Mouse (Mus musculus): ENCODE measurements around the gene Raly. TPM values are rescaled to one million over a fixed set of nuclear protein-coding genes. Genes with fewer than 3 reads are reported as not detected.
A peak's percentile ranks its signal among the peaks of the same experiment; 100 is the strongest.

The Raly gene
- polyA plus RNA-seq, 1 experiment, result 198 TPM

GRCm38 (mm10) chr2:154754068-154754560, 36.8 kb upstream of the Raly start:
- 95% methylated on average over 2 of the region's 2 CpGs for WGBS
- H3K27ac ChIP-seq (ENCODE audit: insufficient read depth, low read length), result no peak overlapping the region
- H3K27me3 ChIP-seq (ENCODE audit: control insufficient read depth, insufficient read depth, low read length), result no peaks in the 10 kb centered on the region
- no peak for DNase-seq
- no peak overlapping the region for H3K4me3 ChIP-seq (replicated peaks; ENCODE audit: insufficient read depth, low read depth, low read length)
- TF ChIP-seq CTCF (IDR thresholded peaks at IDR 0.05; ENCODE audit: borderline replicate concordance, insufficient read depth, low read depth, low read length) (no peak), POLR2A (IDR thresholded peaks at IDR 0.05; ENCODE audit: borderline replicate concordance, insufficient read depth, low read length) (no peak)
- no peaks in the 10 kb centered on the region for H3K4me1 ChIP-seq (ENCODE audit: control insufficient read depth, insufficient read depth, low read length)

GRCm38 (mm10) chr2:154755791-154756190, 35.1 kb upstream of the Raly start:
- H3K4me1 ChIP-seq (ENCODE audit: control insufficient read depth, insufficient read depth, low read length), result no peaks in the 10 kb centered on the region
- H3K27me3 ChIP-seq (ENCODE audit: control insufficient read depth, insufficient read depth, low read length), result no peaks in the 10 kb centered on the region
- TF ChIP-seq CTCF (IDR thresholded peaks at IDR 0.05; ENCODE audit: borderline replicate concordance, insufficient read depth, low read depth, low read length), result peak; percentile 36; the same call in 1 of the 2 replicates
- no peak for TF ChIP-seq POLR2A (IDR thresholded peaks at IDR 0.05; ENCODE audit: borderline replicate concordance, insufficient read depth, low read length)
- 74% methylated on average over 6 of the region's 6 CpGs for WGBS
- H3K4me3 ChIP-seq (replicated peaks; ENCODE audit: insufficient read depth, low read depth, low read length), result no peak overlapping the region
- no peak overlapping the region for H3K27ac ChIP-seq (ENCODE audit: insufficient read depth, low read length)
- no peak for DNase-seq

GRCm38 (mm10) chr2:154757691-154758090, 33.2 kb upstream of the Raly start:
- DNase-seq, result no peak
- H3K4me3 ChIP-seq (replicated peaks; ENCODE audit: insufficient read depth, low read depth, low read length), result no peak overlapping the region
- no peaks in the 10 kb centered on the region for H3K27me3 ChIP-seq (ENCODE audit: control insufficient read depth, insufficient read depth, low read length)
- TF ChIP-seq POLR2A (IDR thresholded peaks at IDR 0.05; ENCODE audit: borderline replicate concordance, insufficient read depth, low read length), result no peak
- no peak overlapping the region for H3K27ac ChIP-seq (ENCODE audit: insufficient read depth, low read length)
- WGBS, result 90% methylated on average over 5 of the region's 5 CpGs
- H3K4me1 ChIP-seq (ENCODE audit: control insufficient read depth, insufficient read depth, low read length), result no peaks in the 10 kb centered on the region

GRCm38 (mm10) chr2:154758454-154758853, 32.4 kb upstream of the Raly start:
- H3K4me1 ChIP-seq (ENCODE audit: control insufficient read depth, insufficient read depth, low read length), result no peaks in the 10 kb centered on the region
- WGBS, result 88% methylated on average over 1 of the region's 1 CpGs
- no peaks in the 10 kb centered on the region for H3K27me3 ChIP-seq (ENCODE audit: control insufficient read depth, insufficient read depth, low read length)
- H3K4me3 ChIP-seq (replicated peaks; ENCODE audit: insufficient read depth, low read depth, low read length), result no peak overlapping the region
- TF ChIP-seq POLR2A (IDR thresholded peaks at IDR 0.05; ENCODE audit: borderline replicate concordance, insufficient read depth, low read length) (no peak), CTCF (IDR thresholded peaks at IDR 0.05; ENCODE audit: borderline replicate concordance, insufficient read depth, low read depth, low read length) (no peak)
- no peak for DNase-seq
- no peak overlapping the region for H3K27ac ChIP-seq (ENCODE audit: insufficient read depth, low read length)

- Histone ChIP-seq H3K27me3 (ENCODE audit: control insufficient read depth, insufficient read depth, low read length) (no peaks in the 10 kb centered on the region), H3K27ac (ENCODE audit: insufficient read depth, low read length) (no peak overlapping the region), H3K4me1 (ENCODE audit: control insufficient read depth, insufficient read depth, low read length) (no peaks in the 10 kb centered on the region), H3K4me3 (replicated peaks; ENCODE audit: insufficient read depth, low read depth, low read length) (no peak overlapping the region)
- WGBS, result 69% methylated on average over 3 of the region's 3 CpGs
- DNase-seq, result no peak
- TF ChIP-seq CTCF (IDR thresholded peaks at IDR 0.05; ENCODE audit: borderline replicate concordance, insufficient read depth, low read depth, low read length), result no peak
- TF ChIP-seq POLR2A (IDR thresholded peaks at IDR 0.05; ENCODE audit: borderline replicate concordance, insufficient read depth, low read length), result no peak
These were observed 27.7 kb upstream of the Raly start for GRCm38 (mm10) chr2:154763226-154763625.

- TF ChIP-seq POLR2A (IDR thresholded peaks at IDR 0.05; ENCODE audit: borderline replicate concordance, insufficient read depth, low read length), result no peak
- peak; percentile 21; the same call in 1 of the 2 replicates for TF ChIP-seq CTCF (IDR thresholded peaks at IDR 0.05; ENCODE audit: borderline replicate concordance, insufficient read depth, low read depth, low read length)
- DNase-seq, result no peak
- Histone ChIP-seq H3K4me1 (ENCODE audit: control insufficient read depth, insufficient read depth, low read length) (no peaks in the 10 kb centered on the region), H3K27ac (ENCODE audit: insufficient read depth, low read length) (no peak overlapping the region), H3K4me3 (replicated peaks; ENCODE audit: insufficient read depth, low read depth, low read length) (no peak overlapping the region), H3K27me3 (ENCODE audit: control insufficient read depth, insufficient read depth, low read length) (no peaks in the 10 kb centered on the region)
- 90% methylated on average over 9 of the region's 9 CpGs for WGBS
These were observed 25.9 kb upstream of the Raly start for GRCm38 (mm10) chr2:154764828-154765497.

GRCm38 (mm10) chr2:154765554-154766008, 25.3 kb upstream of the Raly start:
- no peaks in the 10 kb centered on the region for H3K27me3 ChIP-seq (ENCODE audit: control insufficient read depth, insufficient read depth, low read length)
- WGBS, result 83% methylated on average over 8 of the region's 8 CpGs
- no peak for DNase-seq
- TF ChIP-seq POLR2A (IDR thresholded peaks at IDR 0.05; ENCODE audit: borderline replicate concordance, insufficient read depth, low read length) (no peak), CTCF (IDR thresholded peaks at IDR 0.05; ENCODE audit: borderline replicate concordance, insufficient read depth, low read depth, low read length) (no peak)
- H3K4me3 ChIP-seq (replicated peaks; ENCODE audit: insufficient read depth, low read depth, low read length), result no peak overlapping the region
- H3K4me1 ChIP-seq (ENCODE audit: control insufficient read depth, insufficient read depth, low read length), result no peaks in the 10 kb centered on the region
- no peak overlapping the region for H3K27ac ChIP-seq (ENCODE audit: insufficient read depth, low read length)

- Histone ChIP-seq H3K27ac (ENCODE audit: insufficient read depth, low read length) (no peak overlapping the region), H3K4me1 (ENCODE audit: control insufficient read depth, insufficient read depth, low read length) (no peaks in the 10 kb centered on the region), H3K4me3 (replicated peaks; ENCODE audit: insufficient read depth, low read depth, low read length) (no peak overlapping the region), H3K27me3 (ENCODE audit: control insufficient read depth, insufficient read depth, low read length) (no peaks in the 10 kb centered on the region)
- 92% methylated on average over 6 of the region's 6 CpGs for WGBS
- no peak for TF ChIP-seq CTCF (IDR thresholded peaks at IDR 0.05; ENCODE audit: borderline replicate concordance, insufficient read depth, low read depth, low read length)
- no peak for TF ChIP-seq POLR2A (IDR thresholded peaks at IDR 0.05; ENCODE audit: borderline replicate concordance, insufficient read depth, low read length)
- no peak for DNase-seq
These were observed 23.8 kb upstream of the Raly start for GRCm38 (mm10) chr2:154767051-154767450.
